Mouse (Mus musculus) frontal cortex, adult (tissue): ENCODE measurements at regions not wholly inside any gene's neighbourhood (a gene's known extent, or its start where the extent isn't known, plus 50 kb on each side); places are given as distances from the start of the nearest gene placed in this dataset.
A peak's percentile ranks its signal among the peaks of the same experiment; 100 is the strongest.

Source experiments
- ATAC-seq: cut with Nextera tagmentation; 2 replicates; pipeline ENCODE4 v1.9.2; 2017; ENCODE audit warnings: mild to moderate bottlenecking, moderate library complexity, mixed read lengths; ENCODE audit not compliant: low TSS enrichment

- ATAC-seq = no peak
Observed at GRCm38 (mm10) chr9:71058655-71059054, 106.6 kb upstream of the Lipc start.

DNA sequence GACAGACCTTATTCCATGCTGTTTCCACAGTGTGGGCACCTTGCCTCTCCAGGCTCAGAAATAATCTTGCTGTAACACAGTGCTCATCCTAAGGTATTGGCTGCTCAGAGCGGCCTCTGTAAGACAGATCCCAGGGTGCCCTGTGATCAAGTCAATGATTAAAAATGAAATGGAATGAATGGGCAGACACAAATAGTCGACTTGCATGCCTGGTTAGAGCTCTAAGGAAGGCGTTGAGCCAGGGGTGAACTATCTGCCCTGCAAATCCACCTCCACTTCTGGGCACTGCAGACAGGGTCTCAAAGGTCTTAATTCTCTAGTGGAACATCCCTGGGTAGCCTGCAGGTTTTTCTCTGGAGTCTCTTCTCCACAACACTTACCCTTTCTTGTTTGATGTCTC is 104.8 kb upstream of the Lipc start:
- no peak for ATAC-seq

DNA sequence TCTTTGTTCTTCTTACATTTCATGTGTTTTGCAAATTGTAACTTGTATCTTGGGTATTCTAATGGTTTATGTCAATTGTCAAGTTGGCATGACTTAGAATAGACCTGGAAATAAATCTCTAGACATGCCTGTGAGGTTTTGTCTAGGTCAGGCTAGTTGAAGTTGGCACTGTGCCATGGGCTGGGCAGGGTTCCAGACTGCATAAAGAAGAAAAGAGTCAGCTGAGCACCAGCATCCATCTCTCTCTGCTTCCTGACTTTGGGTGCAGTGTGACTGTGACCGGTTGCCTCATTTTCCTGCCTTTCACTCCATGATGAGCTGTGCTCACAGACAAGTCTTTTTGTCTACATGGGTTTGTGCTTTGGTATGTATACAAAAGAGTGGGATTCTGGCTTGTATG is 91.9 kb upstream of the Lipc start:
- no peak for ATAC-seq

- ATAC-seq = peak; percentile 64
Observed at GRCm38 (mm10) chr9:71035286-71035685, 83.3 kb upstream of the Lipc start.

GRCm38 (mm10) chr9:71032156-71032555 is 80.1 kb upstream of the Lipc start:
- ATAC-seq = no peak

- ATAC-seq = no peak
Observed at GRCm38 (mm10) chr9:71030203-71030921, 78.3 kb upstream of the Lipc start.

- ATAC-seq = no peak
Observed at GRCm38 (mm10) chr9:71028102-71028501, 76.1 kb upstream of the Lipc start.

GRCm38 (mm10) chr9:71027626-71028025 is 75.6 kb upstream of the Lipc start:
- no peak for ATAC-seq

DNA sequence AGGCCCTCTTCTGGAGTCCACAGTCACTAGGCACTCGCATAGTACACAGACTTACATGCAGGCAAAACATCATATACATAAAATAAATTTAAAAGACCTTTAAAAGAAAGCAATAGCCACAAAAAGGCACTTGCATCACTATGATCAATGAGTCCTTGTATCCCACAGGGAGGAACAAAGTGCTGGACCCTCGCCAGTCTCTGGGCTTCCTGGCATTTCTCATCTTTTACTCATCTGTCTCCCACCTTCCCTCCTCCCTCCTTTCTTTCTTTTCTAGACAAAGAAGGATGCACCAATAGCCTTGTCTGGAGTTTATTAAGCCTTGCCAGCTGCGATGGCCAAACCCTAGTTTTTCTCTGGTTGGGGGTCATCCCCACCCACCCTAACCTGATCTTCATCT is 73.2 kb upstream of the Lipc start:
- ATAC-seq = no peak

GRCm38 (mm10) chr9:71018206-71018605 is 66.2 kb upstream of the Lipc start:
- 0 out of 2 replicates have a peak, but pooled peaks have one; percentile 35 for ATAC-seq

GRCm38 (mm10) chr9:71017396-71018179 is 65.6 kb upstream of the Lipc start:
- 0 out of 2 replicates have a peak, but pooled peaks have one; percentile 11 for ATAC-seq

DNA sequence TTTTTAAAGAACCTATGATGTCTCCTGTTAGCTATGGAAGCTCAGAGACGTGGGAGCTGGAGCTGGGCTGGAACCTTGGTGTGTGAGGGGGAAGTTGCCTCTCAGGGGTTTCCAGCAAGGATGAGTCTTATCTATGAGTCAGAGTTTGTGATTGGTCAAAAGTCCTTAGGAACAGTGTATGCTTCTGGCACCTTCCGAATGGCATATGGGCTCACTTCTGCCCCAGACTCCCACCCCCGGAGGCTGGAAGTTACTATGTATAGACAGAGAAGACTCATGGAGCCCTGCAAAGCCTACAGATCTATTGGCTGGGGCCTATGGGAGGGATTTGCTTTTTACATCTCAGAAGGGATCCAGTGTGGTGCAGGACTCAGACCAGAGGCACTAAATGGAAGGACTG is 63.9 kb upstream of the Lipc start:
- peak; percentile 79 for ATAC-seq

DNA sequence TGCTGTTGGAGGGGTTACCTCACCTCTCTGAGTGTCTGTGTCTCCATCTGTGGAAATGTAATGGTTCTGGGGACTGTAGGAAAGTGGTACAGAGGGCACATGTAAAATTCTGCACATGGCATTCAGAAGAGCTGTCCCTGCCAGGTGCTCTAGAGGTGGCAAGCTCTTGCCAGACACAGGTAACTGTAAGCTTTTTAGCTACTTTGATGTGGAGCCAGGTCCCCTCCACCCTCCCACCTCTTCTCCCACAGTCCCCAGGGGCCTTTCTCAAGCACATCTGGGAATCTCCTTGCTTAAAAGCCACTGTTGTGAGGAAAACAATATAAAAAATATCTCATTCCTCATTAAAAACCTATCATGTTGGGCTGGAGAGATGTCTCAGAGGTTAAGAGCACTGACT is 63.4 kb upstream of the Lipc start:
- no peak for ATAC-seq

DNA sequence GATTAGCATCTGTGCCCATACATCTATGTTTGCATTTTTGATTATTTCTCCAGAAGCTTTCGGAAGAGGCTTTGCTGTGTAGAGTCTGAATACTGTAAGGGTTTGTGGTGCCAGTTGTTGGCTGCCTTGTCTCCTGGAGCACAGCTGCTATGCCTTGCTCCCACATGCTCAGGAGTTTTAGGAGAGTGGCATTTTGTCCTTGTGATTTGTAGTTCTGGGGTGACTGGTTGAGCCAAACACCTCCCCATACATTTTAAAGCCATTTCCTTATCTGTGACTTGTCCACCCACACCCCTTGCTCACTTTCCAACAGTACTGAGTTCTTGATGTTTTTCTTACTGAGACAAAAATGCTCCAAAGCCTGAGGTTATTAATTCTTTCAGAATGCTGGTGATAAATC is 60.4 kb upstream of the Lipc start:
- ATAC-seq = peak; percentile 53

GRCm38 (mm10) chr9:71004631-71005030 is 52.6 kb upstream of the Lipc start:
- ATAC-seq = no peak
